ENCODE assay signal across 8 mouse cellular contexts in the genomic region with DNA sequence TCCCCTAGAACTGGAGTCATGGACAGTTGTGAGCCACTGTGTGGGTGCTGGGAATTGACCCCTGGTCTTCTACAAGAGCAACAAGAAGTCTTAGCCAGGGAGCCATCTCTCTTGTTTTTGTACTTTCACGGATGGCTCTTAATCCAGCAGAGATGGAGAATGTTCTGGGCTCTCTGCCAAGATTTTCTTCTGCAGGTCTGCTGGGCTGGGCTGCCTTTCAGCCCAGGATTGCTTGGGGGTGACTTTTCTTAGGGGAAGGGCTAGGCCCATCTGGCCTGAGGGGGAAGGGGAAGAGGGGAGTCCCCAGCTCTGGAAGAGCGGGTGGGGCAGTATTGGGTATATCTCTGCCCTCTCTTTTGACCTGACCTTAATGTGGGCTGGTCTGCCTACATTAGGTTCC. TPM values are rescaled to one million over a fixed set of nuclear protein-coding genes. Genes with fewer than 3 reads are reported as not detected.
DNase-seq lines count a peak whose midpoint lies in the region; ATAC-seq and TF ChIP-seq lines count a peak whose summit lies in the region.

No protein-coding gene starts in this region.

- no peak overlapping the region for H3K4me2 ChIP-seq in hindbrain, embryonic 15.5 days
- H3K4me2 ChIP-seq in lung, embryonic 16.5 days (ENCODE audit: low read depth, low read length): no peak overlapping the region

- H3K4me3 ChIP-seq in heart, adult 2 months: no peak overlapping the region
- no peak overlapping the region for H3K4me3 ChIP-seq in ES-Bruce4 (ENCODE audit: low read depth, low read length)
- no peak overlapping the region for H3K4me3 ChIP-seq in cerebellum, adult 2 months (replicated peaks; ENCODE audit: insufficient read depth, low read depth, low read length)
- no peak overlapping the region for H3K4me3 ChIP-seq in hindbrain, embryonic 15.5 days
- H3K4me3 ChIP-seq in lung, embryonic 16.5 days (ENCODE audit: low read length): no peak overlapping the region

- H3K79me2 ChIP-seq in heart, adult 2 months (replicated peaks; ENCODE audit: control insufficient read depth, insufficient read depth, low read length): peaks cover 9% of the 10 kb centered on the region

- peak; percentile 29; the same call in 1 of the 2 replicates for ATAC-seq in hindbrain, embryonic 15.5 days (ENCODE audit: low FRiP score, low read depth)
- peak; percentile 65 for ATAC-seq in lung, embryonic 16.5 days (ENCODE audit: low read depth)

- 23% methylated on average over 2 of the region's 2 CpGs for WGBS in heart, adult 2 months
- WGBS in cerebellum, adult 2 months: 20% methylated on average over 2 of the region's 2 CpGs
- 33% methylated on average over 2 of the region's 2 CpGs for WGBS in hindbrain, embryonic 15.5 days
- WGBS in lung, embryonic 16.5 days: 25% methylated on average over 2 of the region's 2 CpGs

- intact Hi-C loops in heart, adult 2 months (cut with DNase I): no loop called here
- intact Hi-C loops in heart, postnatal 25 days (cut with DNase I): no loop called here

- peak in 1 of 2 experiments; percentile 48 for DNase-seq in heart, adult 2 months
- no peak for DNase-seq in heart, postnatal 25 days (ENCODE audit: low spot score)
- DNase-seq in cerebellum, adult 2 months: peak; percentile 47 to 81
- DNase-seq in thymus, postnatal 36 days: no peak
- DNase-seq in embryo, embryonic 10 days (ENCODE audit: low spot score): no peak

- TF ChIP-seq CTCF in heart, adult 2 months (IDR thresholded peaks at IDR 0.05): no peak
- TF ChIP-seq CTCF in ES-Bruce4 (IDR thresholded peaks at IDR 0.05; ENCODE audit: low read depth, low read length): no peak
- no peak for TF ChIP-seq CTCF in cerebellum, adult 2 months (IDR thresholded peaks at IDR 0.05; ENCODE audit: borderline replicate concordance, insufficient read depth, low read depth, low read length)

- no peak overlapping the region for H3K9ac ChIP-seq in heart, adult 2 months (ENCODE audit: low read depth, low read length)
- H3K9ac ChIP-seq in ES-Bruce4 (ENCODE audit: low read depth, poor library complexity, severe bottlenecking): peak overlapping the region; percentile 35; the same call in 1 of the 2 replicates
- no peak overlapping the region for H3K9ac ChIP-seq in hindbrain, embryonic 15.5 days
- H3K9ac ChIP-seq in lung, embryonic 16.5 days (ENCODE audit: low read length): no peak overlapping the region

- H3K27me3 ChIP-seq in heart, adult 2 months (ENCODE audit: control insufficient read depth, insufficient read depth, low read length): no peaks in the 10 kb centered on the region
- H3K27me3 ChIP-seq in ES-Bruce4 (ENCODE audit: control insufficient read depth, insufficient read depth, low read length, poor library complexity, severe bottlenecking): no peaks in the 10 kb centered on the region
- H3K27me3 ChIP-seq in cerebellum, adult 2 months (ENCODE audit: control insufficient read depth, insufficient read depth, low read length): no peaks in the 10 kb centered on the region
- no peaks in the 10 kb centered on the region for H3K27me3 ChIP-seq in hindbrain, embryonic 15.5 days
- no peaks in the 10 kb centered on the region for H3K27me3 ChIP-seq in lung, embryonic 16.5 days (ENCODE audit: control insufficient read depth, insufficient read depth, low read depth, low read length)

- peaks cover 24% of the 10 kb centered on the region for H3K36me3 ChIP-seq in heart, adult 2 months (ENCODE audit: control insufficient read depth, insufficient read depth, low read length)
- peaks cover 13% of the 10 kb centered on the region for H3K36me3 ChIP-seq in ES-Bruce4 (ENCODE audit: control insufficient read depth, insufficient read depth, low read length, poor library complexity, severe bottlenecking)
- peaks cover 8% of the 10 kb centered on the region for H3K36me3 ChIP-seq in hindbrain, embryonic 15.5 days
- H3K36me3 ChIP-seq in lung, embryonic 16.5 days (ENCODE audit: control insufficient read depth, insufficient read depth, low read length): peaks cover 6% of the 10 kb centered on the region

- TF ChIP-seq POLR2A in heart, adult 2 months (IDR thresholded peaks at IDR 0.05; ENCODE audit: insufficient read depth, low read depth, low read length): no peak
- TF ChIP-seq POLR2A in ES-Bruce4 (IDR thresholded peaks at IDR 0.05; ENCODE audit: insufficient read depth, low read length): no peak
- TF ChIP-seq POLR2A in cerebellum, adult 2 months (IDR thresholded peaks at IDR 0.05; ENCODE audit: borderline replicate concordance, insufficient read depth, low read length): no peak

- H3K4me1 ChIP-seq in heart, adult 2 months (ENCODE audit: control insufficient read depth, insufficient read depth, low read length): peaks cover 20% of the 10 kb centered on the region
- H3K4me1 ChIP-seq in ES-Bruce4 (ENCODE audit: control insufficient read depth, insufficient read depth, low read length): peaks cover 5% of the 10 kb centered on the region
- peaks cover 24% of the 10 kb centered on the region for H3K4me1 ChIP-seq in cerebellum, adult 2 months (ENCODE audit: control insufficient read depth, insufficient read depth, low read length)
- H3K4me1 ChIP-seq in hindbrain, embryonic 15.5 days (replicated peaks): peaks cover 27% of the 10 kb centered on the region
- H3K4me1 ChIP-seq in lung, embryonic 16.5 days (replicated peaks; ENCODE audit: control insufficient read depth, insufficient read depth, low read length): peaks cover 26% of the 10 kb centered on the region

- no peaks in the 10 kb centered on the region for H3K9me3 ChIP-seq in ES-Bruce4 (replicated peaks; ENCODE audit: control insufficient read depth, insufficient read depth, low read length, poor library complexity, severe bottlenecking)
- no peaks in the 10 kb centered on the region for H3K9me3 ChIP-seq in hindbrain, embryonic 15.5 days
- no peaks in the 10 kb centered on the region for H3K9me3 ChIP-seq in lung, embryonic 16.5 days (ENCODE audit: control insufficient read depth, low read length)

- TF ChIP-seq EP300 in heart, adult 2 months (IDR thresholded peaks at IDR 0.05; ENCODE audit: insufficient read depth, low read depth, low read length): no peak
- TF ChIP-seq EP300 in ES-Bruce4 (IDR thresholded peaks at IDR 0.05; ENCODE audit: insufficient read depth, low read depth, low read length): 0 out of 2 replicates have a peak, but pooled peaks have one; percentile 33

- peak overlapping the region; percentile 67 for H3K27ac ChIP-seq in heart, adult 2 months
- peak overlapping the region; percentile 87 for H3K27ac ChIP-seq in ES-Bruce4 (ENCODE audit: insufficient read depth, low read length)
- H3K27ac ChIP-seq in cerebellum, adult 2 months (ENCODE audit: insufficient read depth, low read length): peak overlapping the region; percentile 17; the same call in 1 of the 2 replicates
- peak overlapping the region; percentile 16 for H3K27ac ChIP-seq in hindbrain, embryonic 15.5 days (replicated peaks)
- H3K27ac ChIP-seq in lung, embryonic 16.5 days (ENCODE audit: low read length): peak overlapping the region; percentile 32

RNA-seq across cellular contexts. Expression of gene Vdac1, which starts 9.9 kb away (rescaled TPM):
- 1,000 to 10,000 TPM in 1 of 2 experiments, 100 to 1,000 TPM in 1; 987 to 1,141 TPM for total RNA-seq in heart, adult 2 months (2021)
- polyA plus RNA-seq in heart, adult 2 months (2012; rRNA removed): 422 and 713 TPM in 2 replicates
- 1,000 to 10,000 TPM; 1,015 to 1,076 TPM for total RNA-seq in heart, postnatal 25 days (2021)
- polyA plus RNA-seq in ES-Bruce4 (2011; ENCODE audit: insufficient read depth, insufficient read length, low read depth, missing spikeins): 478 and 491 TPM in 2 replicates
- polyA plus RNA-seq in cerebellum, adult 2 months (2012; rRNA removed): 364 and 394 TPM in 2 replicates
- polyA plus RNA-seq in hindbrain, embryonic 15.5 days (2015; fragmentation: Nextera tagmentation; extraction: Ambion mirVana): 368 and 369 TPM in 2 replicates
- polyA plus RNA-seq in lung, embryonic 16.5 days (2015; fragmentation: Nextera tagmentation; extraction: Ambion mirVana): 255 and 264 TPM in 2 replicates

RNA-seq across cellular contexts. Expression of gene 9530068E07Rik, which starts 25.7 kb away (rescaled TPM):
- total RNA-seq in heart, adult 2 months (2021): 10 to 100 TPM; 71.1 to 73.9 TPM
- 96.3 and 140 TPM in 2 replicates for polyA plus RNA-seq in heart, adult 2 months (2012; rRNA removed)
- total RNA-seq in heart, postnatal 25 days (2021): 10 to 100 TPM; 72.8 to 79.0 TPM
- polyA plus RNA-seq in ES-Bruce4 (2011; ENCODE audit: insufficient read depth, insufficient read length, low read depth, missing spikeins): 53.7 and 54.9 TPM in 2 replicates
- polyA plus RNA-seq in cerebellum, adult 2 months (2012; rRNA removed): 88.1 and 88.6 TPM in 2 replicates
- 129 and 136 TPM in 2 replicates for polyA plus RNA-seq in hindbrain, embryonic 15.5 days (2015; fragmentation: Nextera tagmentation; extraction: Ambion mirVana)
- 226 and 238 TPM in 2 replicates for polyA plus RNA-seq in lung, embryonic 16.5 days (2015; fragmentation: Nextera tagmentation; extraction: Ambion mirVana)

Comparison
In these comparisons a context has a peak if more than half of its experiments do, and no peak if none do; other contexts are left out.
1. DNase-seq: peak in cerebellum, adult 2 months (2 of 2); none in heart, postnatal 25 days (single experiment), thymus, postnatal 36 days (0 of 2) and embryo, embryonic 10 days (single experiment).
2. H3K27ac ChIP-seq: peak in every context shown above with its lines; median percentile 87 in ES-Bruce4; 67 in heart, adult 2 months; 32 in lung, embryonic 16.5 days; 17 in cerebellum, adult 2 months; 16 in hindbrain, embryonic 15.5 days.